Mouse (Mus musculus) cerebellum, postnatal 36 days (tissue): ENCODE measurements at regions not wholly inside any gene's neighbourhood (a gene's known extent, or its start where the extent isn't known, plus 50 kb on each side); places are given as distances from the start of the nearest gene placed in this dataset.
"Not testable (repeated sequence)": the region's sequence is repeated elsewhere in the genome, so short reads cannot be mapped to it uniquely, and the experiment has no call there.

Experiments
- DNase-seq, 2 experiments: peaks; one replicate each; pipeline ENCODE4 v3.0.0; 2021 to 2022; ENCODE audit warnings: mixed read lengths in 2 of 2

- DNase-seq: not testable (repeated sequence)
These were observed 580.4 kb upstream of the Olfr1507 start for GRCm38 (mm10) chr14:53075937-53076336.

- not testable (repeated sequence) for DNase-seq
These were observed 577.6 kb upstream of the Olfr1507 start for GRCm38 (mm10) chr14:53073126-53073525.

- not testable (repeated sequence) for DNase-seq
These were observed 577.0 kb upstream of the Olfr1507 start for GRCm38 (mm10) chr14:53072502-53072901.

GRCm38 (mm10) chr14:53054439-53054838 is 558.9 kb upstream of the Olfr1507 start:
- DNase-seq: not testable (repeated sequence)

- DNase-seq: not testable (repeated sequence)
These were observed 558.0 kb upstream of the Olfr1507 start for GRCm38 (mm10) chr14:53053465-53054123.

GRCm38 (mm10) chr14:53047683-53048082 is 552.1 kb upstream of the Olfr1507 start:
- not testable (repeated sequence) for DNase-seq

GRCm38 (mm10) chr14:53046975-53047374 is 551.4 kb upstream of the Olfr1507 start:
- DNase-seq: not testable (repeated sequence)

- DNase-seq: not testable (repeated sequence)
These were observed 549.8 kb upstream of the Olfr1507 start for GRCm38 (mm10) chr14:53045331-53045730.

GRCm38 (mm10) chr14:53044101-53044500 is 548.6 kb upstream of the Olfr1507 start:
- DNase-seq: not testable (repeated sequence)

GRCm38 (mm10) chr14:53042016-53042415 is 546.5 kb upstream of the Olfr1507 start:
- not testable (repeated sequence) for DNase-seq

GRCm38 (mm10) chr14:53039475-53039874 is 543.9 kb upstream of the Olfr1507 start:
- not testable (repeated sequence) for DNase-seq

- DNase-seq: not testable (repeated sequence)
These were observed 539.4 kb upstream of the Olfr1507 start for GRCm38 (mm10) chr14:53034940-53035339.

- DNase-seq: not testable (repeated sequence)
These were observed 537.7 kb upstream of the Olfr1507 start for GRCm38 (mm10) chr14:53033221-53033620.

GRCm38 (mm10) chr14:53032498-53032897 is 536.9 kb upstream of the Olfr1507 start:
- not testable (repeated sequence) for DNase-seq

- not testable (repeated sequence) for DNase-seq
These were observed 534.7 kb upstream of the Olfr1507 start for GRCm38 (mm10) chr14:53030227-53030626.

- not testable (repeated sequence) for DNase-seq
These were observed 531.4 kb upstream of the Olfr1507 start for GRCm38 (mm10) chr14:53026958-53027357.

GRCm38 (mm10) chr14:53020152-53020551 is 524.6 kb upstream of the Olfr1507 start:
- DNase-seq: not testable (repeated sequence)

- DNase-seq: not testable (repeated sequence)
These were observed 512.2 kb upstream of the Olfr1507 start for GRCm38 (mm10) chr14:53007741-53008140.

GRCm38 (mm10) chr14:53007323-53007722 is 511.8 kb upstream of the Olfr1507 start:
- DNase-seq: not testable (repeated sequence)

GRCm38 (mm10) chr14:53001289-53001688 is 505.7 kb upstream of the Olfr1507 start:
- not testable (repeated sequence) for DNase-seq

- not testable (repeated sequence) for DNase-seq
These were observed 496.7 kb upstream of the Olfr1507 start for GRCm38 (mm10) chr14:52992106-52992760.

- not testable (repeated sequence) for DNase-seq
These were observed 495.7 kb upstream of the Olfr1507 start for GRCm38 (mm10) chr14:52991328-52991665.

- DNase-seq: not testable (repeated sequence)
These were observed 495.2 kb upstream of the Olfr1507 start for GRCm38 (mm10) chr14:52990569-52991327.
